8 mouse cellular contexts compared by ENCODE assay signal in genomic region chr11:80312565-80312964, GRCm38 (mm10). TPM values are rescaled to one million over a fixed set of nuclear protein-coding genes. Genes with fewer than 3 reads are reported as not detected.
DNase-seq lines count a peak whose midpoint lies in the region; ATAC-seq and TF ChIP-seq lines count a peak whose summit lies in the region.
"Had no signal": no experiment of that assay in that cellular context is flagged by ENCODE, and none has a peak within 500 bp of the region (broad histone marks: within the 10 kb centered on the region; RNA-seq: fewer than 3 reads in every experiment).

No protein-coding gene starts in this region.

- peak; percentile 17 for DNase-seq in liver
- peak; percentile 58 for DNase-seq in embryonic facial prominence, embryonic 10.5 days (ENCODE audit: low spot score)
- no peak for DNase-seq in urinary bladder, postnatal 25 days (ENCODE audit: low spot score)
- DNase-seq in cerebellum, adult 2 months = no peak
- DNase-seq: left cerebral cortex, postnatal 4 days had no signal

- no peak overlapping the region for H3K4me3 ChIP-seq in liver, embryonic 12.5 days
- no peak overlapping the region for H3K4me3 ChIP-seq in embryonic facial prominence, embryonic 10.5 days
- H3K4me3 ChIP-seq in hindbrain, embryonic 13.5 days = no peak overlapping the region
- H3K4me3 ChIP-seq in neural tube, embryonic 13.5 days = no peak overlapping the region
- no peak overlapping the region for H3K4me3 ChIP-seq in cerebellum, adult 2 months (replicated peaks; ENCODE audit: insufficient read depth, low read depth, low read length)

- TF ChIP-seq CTCF in cerebellum, adult 2 months (IDR thresholded peaks at IDR 0.05; ENCODE audit: borderline replicate concordance, insufficient read depth, low read depth, low read length) = no peak

- no peak overlapping the region for H3K4me2 ChIP-seq in liver, embryonic 12.5 days
- no peak overlapping the region for H3K4me2 ChIP-seq in hindbrain, embryonic 13.5 days
- H3K4me2 ChIP-seq in neural tube, embryonic 13.5 days = no peak overlapping the region

- no peak for TF ChIP-seq POLR2A in cerebellum, adult 2 months (IDR thresholded peaks at IDR 0.05; ENCODE audit: borderline replicate concordance, insufficient read depth, low read length)

- no peak for ATAC-seq in liver, embryonic 12.5 days
- ATAC-seq in hindbrain, embryonic 13.5 days (ENCODE audit: low FRiP score) = no peak
- ATAC-seq in neural tube, embryonic 13.5 days (ENCODE audit: low read depth) = no peak

- 5% methylated on average over 6 of the region's 6 CpGs for WGBS in liver, embryonic 12.5 days (ENCODE audit: insufficient replicate concordance)
- WGBS in embryonic facial prominence, embryonic 10.5 days = 3% methylated on average over 6 of the region's 6 CpGs
- WGBS in hindbrain, embryonic 13.5 days = 8% methylated on average over 6 of the region's 6 CpGs
- WGBS in neural tube, embryonic 13.5 days = 3% methylated on average over 6 of the region's 6 CpGs
- 76% methylated on average over 6 of the region's 6 CpGs for WGBS in cerebellum, adult 2 months

- no peaks in the 10 kb centered on the region for H3K9me3 ChIP-seq in liver, embryonic 12.5 days (replicated peaks)
- H3K9me3 ChIP-seq in embryonic facial prominence, embryonic 10.5 days = no peaks in the 10 kb centered on the region
- no peaks in the 10 kb centered on the region for H3K9me3 ChIP-seq in hindbrain, embryonic 13.5 days
- H3K9me3 ChIP-seq in neural tube, embryonic 13.5 days = no peaks in the 10 kb centered on the region

- no peaks in the 10 kb centered on the region for H3K36me3 ChIP-seq in liver, embryonic 12.5 days
- H3K36me3 ChIP-seq in embryonic facial prominence, embryonic 10.5 days (replicated peaks) = no peaks in the 10 kb centered on the region
- H3K36me3 ChIP-seq in hindbrain, embryonic 13.5 days = no peaks in the 10 kb centered on the region
- no peaks in the 10 kb centered on the region for H3K36me3 ChIP-seq in neural tube, embryonic 13.5 days

- peaks cover 35% of the 10 kb centered on the region for H3K27me3 ChIP-seq in liver, embryonic 12.5 days (replicated peaks)
- peaks cover 15% of the 10 kb centered on the region; the same call in 1 of the 2 replicates for H3K27me3 ChIP-seq in embryonic facial prominence, embryonic 10.5 days (replicated peaks; ENCODE audit: low read depth, poor library complexity, severe bottlenecking)
- H3K27me3 ChIP-seq in hindbrain, embryonic 13.5 days = no peaks in the 10 kb centered on the region
- H3K27me3 ChIP-seq in neural tube, embryonic 13.5 days = no peaks in the 10 kb centered on the region
- H3K27me3 ChIP-seq in cerebellum, adult 2 months (ENCODE audit: control insufficient read depth, insufficient read depth, low read length) = no peaks in the 10 kb centered on the region

- no peaks in the 10 kb centered on the region for H3K4me1 ChIP-seq in liver, embryonic 12.5 days
- peaks cover 48% of the 10 kb centered on the region for H3K4me1 ChIP-seq in embryonic facial prominence, embryonic 10.5 days
- peaks cover 72% of the 10 kb centered on the region for H3K4me1 ChIP-seq in hindbrain, embryonic 13.5 days (replicated peaks)
- H3K4me1 ChIP-seq in neural tube, embryonic 13.5 days (replicated peaks) = peaks cover 83% of the 10 kb centered on the region
- H3K4me1 ChIP-seq in cerebellum, adult 2 months (ENCODE audit: control insufficient read depth, insufficient read depth, low read length) = peaks cover 12% of the 10 kb centered on the region

- no peak overlapping the region for H3K27ac ChIP-seq in liver, embryonic 12.5 days
- peak overlapping the region; percentile 19; the same call in 1 of the 2 replicates for H3K27ac ChIP-seq in embryonic facial prominence, embryonic 10.5 days (replicated peaks)
- H3K27ac ChIP-seq in hindbrain, embryonic 13.5 days = peak overlapping the region; percentile 82
- H3K27ac ChIP-seq in neural tube, embryonic 13.5 days (replicated peaks) = peak overlapping the region; percentile 90
- H3K27ac ChIP-seq in cerebellum, adult 2 months (ENCODE audit: insufficient read depth, low read length) = no peak overlapping the region

- no peak overlapping the region for H3K9ac ChIP-seq in liver, embryonic 12.5 days
- 0 out of 2 replicates have a peak overlapping the region, but pooled peaks have one; percentile 21 for H3K9ac ChIP-seq in hindbrain, embryonic 13.5 days
- peak overlapping the region; percentile 23; the same call in 1 of the 2 replicates for H3K9ac ChIP-seq in neural tube, embryonic 13.5 days

RNA-seq across cellular contexts. Expression of gene Rhbdl3, which starts 11.9 kb away (rescaled TPM):
- 0.18 and 0.29 TPM in 2 replicates for polyA plus RNA-seq in liver, embryonic 12.5 days (2016; fragmentation: Nextera tagmentation; extraction: Ambion mirVana)
- 2.1 and 3.7 TPM in 2 replicates for polyA plus RNA-seq in embryonic facial prominence, embryonic 10.5 days (2016; fragmentation: Nextera tagmentation; extraction: Ambion mirVana)
- 14.0 and 16.0 TPM in 2 replicates for polyA plus RNA-seq in hindbrain, embryonic 13.5 days (2015; fragmentation: Nextera tagmentation; extraction: Ambion mirVana)
- 16.3 and 16.6 TPM in 2 replicates for polyA plus RNA-seq in neural tube, embryonic 13.5 days (2015; fragmentation: Nextera tagmentation; extraction: Ambion mirVana)
- 9.6 and 12.6 TPM in 2 replicates for polyA plus RNA-seq in cerebellum, adult 2 months (2012; rRNA removed)

Comparison
In these comparisons a context has a peak if more than half of its experiments do, and no peak if none do; other contexts are left out.
1. DNase-seq: peak in liver (single experiment) and embryonic facial prominence, embryonic 10.5 days (single experiment); none in urinary bladder, postnatal 25 days (single experiment) and cerebellum, adult 2 months (0 of 2).
2. H3K27ac ChIP-seq: peak in embryonic facial prominence, embryonic 10.5 days (single experiment), hindbrain, embryonic 13.5 days (single experiment) and neural tube, embryonic 13.5 days (single experiment); none in liver, embryonic 12.5 days (single experiment) and cerebellum, adult 2 months (single experiment).